Mouse (Mus musculus) Patski (cell line): ENCODE measurements around the gene Krtap28-10. TPM values are rescaled to one million over a fixed set of nuclear protein-coding genes. Genes with fewer than 3 reads are reported as not detected.
A peak's percentile ranks its signal among the peaks of the same experiment; 100 is the strongest.

Experiments used
- ATAC-seq: fragments of 100-300 bp; one replicate; pipeline ENCODE4 v1.8.0; 2021
- CTCF ChIA-PET: fragments of 350-600 bp; sonication (Branson Sonifier 250); formaldehyde crosslinking; loops from one replicate; lab custom pipeline; 2022; ENCODE audit warnings: inconsistent platforms; lab: Charles Lee
- POLR2A ChIA-PET: fragments of 350-600 bp; sonication (Branson Sonifier 250); formaldehyde crosslinking; loops from one replicate; lab custom pipeline; 2022; ENCODE audit warnings: antibody characterized with exemption, inconsistent platforms; lab: Charles Lee
- DNase-seq: peaks from one replicate; pipeline ENCODE4 v3.0.0-alpha.2; 2011; ENCODE audit warnings: low read depth, low spot score
- H3K27me3 ChIP-seq: fragments of 371-371 bp; one replicate; pipeline ENCODE4 v1.5.1; 2021
- CTCF ChIP-seq: fragments of 100-300 bp; IDR thresholded peaks from one replicate; pipeline ENCODE4 v1.5.1; 2021
- in situ Hi-C: fragments of 300-500 bp; cut with MboI; formaldehyde crosslinking; loops from 3 replicates; pipeline ENCODE4 v1.11.1; 2018; ENCODE audit warnings: low pct_unique_long_range_greater_than_20kb, mixed read lengths
- polyA plus RNA-seq: library from polyadenylated mRNA; unstranded; gene quantifications from one replicate; pipeline ENCODE4 v1.2.3, GENCODE M21; 2021

Gene Krtap28-10
- polyA plus RNA-seq: not detected

DNA sequence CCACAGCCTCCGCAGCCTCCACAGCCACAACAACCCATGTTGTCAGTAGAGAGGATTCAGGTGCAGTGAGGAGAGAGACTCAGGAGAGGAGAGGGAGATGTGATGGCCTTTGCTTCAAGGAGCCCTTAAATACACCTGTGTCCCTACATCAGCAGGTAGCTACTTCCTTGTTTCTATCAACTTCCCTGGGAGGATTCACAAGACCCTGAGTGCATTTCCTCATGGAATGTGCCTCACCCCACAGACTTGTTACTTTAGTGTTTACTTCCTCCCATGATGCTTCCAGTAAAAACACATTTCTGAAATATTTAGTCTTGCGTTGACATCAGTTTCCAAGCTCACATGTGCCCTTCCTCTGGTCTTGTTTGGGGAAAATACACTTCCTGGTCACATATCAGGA is at the start of gene Krtap28-10:
TSS of gene Krtap28-10 (minus strand) at position 101 of the 400 bp plus-strand sequence.
- no peak for TF ChIP-seq CTCF
- CTCF ChIA-PET: no interaction called here
- H3K27me3 ChIP-seq: peaks cover 26% of the 10 kb centered on the region
- no peak for ATAC-seq
- in situ Hi-C loops: no loop called here
- POLR2A ChIA-PET: no interaction called here
- no peak for DNase-seq

DNA sequence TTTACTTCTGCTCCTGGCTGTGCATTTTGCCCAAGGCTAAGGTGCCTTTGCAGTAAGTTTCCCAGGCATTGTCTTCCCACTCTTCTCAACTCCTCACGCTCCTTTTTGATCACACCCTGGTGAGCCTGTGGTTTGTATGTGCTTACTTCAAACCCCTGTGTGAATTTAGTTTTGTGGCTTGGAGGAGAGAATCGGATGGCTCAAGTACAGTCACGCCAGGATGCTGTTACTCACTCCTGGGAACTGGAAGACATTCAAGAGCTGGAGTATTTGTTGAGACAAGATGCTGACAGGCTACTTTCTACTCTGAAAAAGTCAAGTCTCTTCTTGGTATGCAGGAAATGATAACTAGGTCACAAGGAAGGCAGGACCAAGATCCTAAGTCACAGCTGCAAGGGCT is 49.0 kb upstream of the Krtap28-10 start:
- ChIA-PET CTCF (interaction anchor here (1.3 kb wide), 2 partner anchors 15 to 27 kb away, joined by 3 to 5 read pairs; no protein-coding TSS in a partner anchor), POLR2A (no interaction called here)
- DNase-seq (peak; percentile 81), ATAC-seq (peak; percentile 83)
- in situ Hi-C loops: no loop called here
- TF ChIP-seq CTCF: no peak
- H3K27me3 ChIP-seq: no peaks in the 10 kb centered on the region

DNA sequence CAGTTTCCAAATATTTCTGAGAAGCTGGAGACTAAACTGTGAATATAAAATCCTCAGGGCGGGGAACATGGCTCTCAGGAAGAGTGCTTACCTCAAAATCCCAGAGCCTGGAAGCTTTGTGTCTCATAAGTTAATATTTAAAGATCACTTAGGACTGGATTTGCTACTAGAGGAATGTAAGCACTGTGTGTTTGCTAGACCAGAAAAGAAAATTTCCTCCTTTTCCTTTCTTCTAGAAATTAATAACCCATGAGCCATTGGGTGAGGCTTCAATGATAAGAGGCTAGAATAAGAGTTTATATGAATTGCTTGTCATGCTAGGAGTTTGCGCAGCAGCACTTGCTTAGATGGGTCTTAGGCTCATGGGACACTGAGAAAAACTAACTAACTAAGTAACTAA is 42.5 kb upstream of the Krtap28-10 start:
- H3K27me3 ChIP-seq: no peaks in the 10 kb centered on the region
- ChIA-PET POLR2A (no interaction called here), CTCF (interaction anchor here (0.9 to 1.4 kb wide), 2 partner anchors 12 to 34 kb away, joined by 3 to 5 read pairs; no protein-coding TSS in a partner anchor)
- DNase-seq: no peak
- in situ Hi-C loops: loop anchor here (5.0 kb wide), 1 partner anchor 68 kb away; no protein-coding TSS in a partner anchor
- no peak for TF ChIP-seq CTCF
- peak; percentile 65 for ATAC-seq

DNA sequence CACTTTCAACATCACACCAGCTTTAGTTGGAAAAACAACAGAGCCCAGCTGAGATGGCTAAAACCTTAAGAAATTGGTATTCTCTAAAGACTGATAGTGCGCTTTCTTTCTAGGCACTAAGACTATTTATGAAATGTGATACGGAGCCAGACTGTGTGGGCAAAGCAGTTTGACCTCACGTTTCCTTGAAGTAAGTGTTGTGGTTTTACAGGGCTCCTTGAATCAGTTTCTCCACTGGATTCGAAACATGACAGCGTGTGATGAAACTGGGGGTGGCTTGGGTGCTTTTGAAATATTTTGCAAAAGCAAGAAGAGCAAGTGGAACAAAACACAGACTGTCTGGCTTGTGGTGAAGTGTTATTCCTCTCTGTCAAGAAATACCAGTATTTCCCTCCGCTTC is 34.7 kb upstream of the Krtap28-10 start:
- no peak for DNase-seq
- H3K27me3 ChIP-seq: no peaks in the 10 kb centered on the region
- no peak for TF ChIP-seq CTCF
- POLR2A ChIA-PET: interaction anchor here (0.7 kb wide), 1 partner anchor 1587 kb away, joined by 3 read pairs; no protein-coding TSS in a partner anchor
- CTCF ChIA-PET: interaction anchor here (2.0 kb wide), 1 partner anchor 11 kb away, joined by 9 read pairs; no protein-coding TSS in a partner anchor
- in situ Hi-C loops: no loop called here
- no peak for ATAC-seq

DNA sequence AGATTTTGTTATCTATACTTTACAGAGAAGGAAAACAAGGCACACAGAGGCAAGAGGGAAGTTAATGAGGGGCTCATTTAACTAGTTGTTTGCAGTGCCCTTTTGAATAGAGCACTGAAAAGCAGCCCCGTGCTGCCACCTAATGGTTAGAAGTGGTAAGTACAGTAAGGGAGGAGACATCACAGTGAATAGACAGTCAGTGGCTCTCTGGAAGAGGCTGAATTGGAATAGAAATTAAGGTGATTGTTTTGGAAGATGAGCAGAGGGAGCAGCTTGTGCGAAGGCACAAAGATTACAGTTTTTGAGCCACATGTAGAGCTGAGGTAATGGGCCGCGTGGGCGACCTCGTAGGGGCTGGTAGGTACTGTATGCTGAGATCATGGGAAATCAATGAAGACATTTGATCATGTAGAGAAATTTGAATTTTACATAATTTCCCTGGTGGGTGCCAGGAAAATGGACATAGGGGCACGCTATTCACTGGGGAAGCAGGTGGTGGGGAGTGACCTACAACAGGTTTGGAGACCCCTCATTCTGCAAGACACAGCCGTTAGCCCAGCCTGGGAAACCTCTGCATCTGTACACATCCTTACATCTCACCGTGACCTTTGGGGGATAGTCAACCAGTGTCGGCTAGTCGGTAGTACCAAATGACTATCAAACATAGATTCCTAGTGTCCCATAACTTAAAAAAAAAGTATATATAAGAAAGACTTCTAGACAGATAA is 34.1 kb upstream of the Krtap28-10 start:
- DNase-seq: no peak
- in situ Hi-C loops: no loop called here
- ChIA-PET POLR2A (interaction anchor here (0.7 kb wide), 1 partner anchor 1586 kb away, joined by 3 read pairs; no protein-coding TSS in a partner anchor), CTCF (interaction anchor here (0.7 to 2.0 kb wide), 15 partner anchors 10 to 74 kb away, joined by 3 to 16 read pairs (median 4); no protein-coding TSS in a partner anchor)
- no peak for ATAC-seq
- H3K27me3 ChIP-seq: no peaks in the 10 kb centered on the region
- peak; percentile 77 for TF ChIP-seq CTCF

DNA sequence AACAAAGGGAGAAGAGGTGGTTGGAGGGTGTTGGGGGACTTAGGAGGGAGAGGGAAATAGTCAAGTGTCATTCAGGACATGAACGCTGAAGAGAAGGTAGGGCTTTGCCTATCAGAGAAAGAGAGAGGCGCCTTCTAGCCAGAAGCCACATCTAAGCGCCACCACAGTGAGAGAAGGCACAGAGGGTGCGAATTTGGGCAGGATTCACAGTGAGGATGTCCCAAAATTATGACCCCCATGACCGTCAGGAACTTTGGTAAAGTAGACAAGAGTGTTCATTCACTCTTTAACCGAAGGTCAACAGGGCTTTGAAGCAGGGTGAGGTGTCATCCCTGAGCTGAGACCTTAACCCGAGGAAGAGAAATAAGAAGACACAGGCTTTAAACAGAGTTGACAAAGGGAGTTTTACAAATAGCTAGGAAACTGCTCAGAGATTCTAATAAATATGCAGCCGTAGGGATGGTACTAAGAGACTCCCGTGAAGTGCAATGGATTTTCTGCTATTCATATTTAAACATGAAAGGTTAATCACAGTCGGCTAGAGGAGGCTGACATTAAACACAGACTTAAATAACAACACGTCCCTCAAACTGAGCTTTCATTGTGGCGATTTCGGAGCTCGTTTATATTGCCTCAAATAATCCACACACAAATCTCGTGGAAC is 33.4 kb upstream of the Krtap28-10 start:
- ChIA-PET CTCF (interaction anchor here (0.7 to 2.0 kb wide), 15 partner anchors 9 to 74 kb away, joined by 3 to 16 read pairs (median 4); no protein-coding TSS in a partner anchor), POLR2A (no interaction called here)
- no peak for TF ChIP-seq CTCF
- DNase-seq: no peak
- no peaks in the 10 kb centered on the region for H3K27me3 ChIP-seq
- ATAC-seq: no peak
- in situ Hi-C loops: no loop called here

DNA sequence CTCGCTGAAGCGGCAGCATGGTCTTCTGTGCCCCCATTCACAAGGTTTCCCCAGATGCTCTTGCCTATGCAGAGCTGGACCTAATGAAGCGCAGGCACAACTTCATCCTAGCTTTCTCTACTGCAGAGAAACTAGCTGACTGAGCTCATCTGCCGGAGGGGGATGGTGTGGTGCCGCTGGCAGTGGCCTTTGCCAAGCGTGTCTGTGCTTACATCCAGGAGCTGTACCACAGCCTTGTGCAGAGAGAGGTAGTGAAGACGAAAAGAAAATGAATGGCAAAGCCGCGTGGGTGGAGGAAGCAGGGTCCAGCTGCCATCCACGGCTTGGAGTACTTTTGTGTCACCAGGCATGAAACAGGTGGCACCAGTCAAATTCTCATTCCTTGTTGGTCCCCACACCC is 24.9 kb upstream of the Krtap28-10 start:
- no peaks in the 10 kb centered on the region for H3K27me3 ChIP-seq

DNA sequence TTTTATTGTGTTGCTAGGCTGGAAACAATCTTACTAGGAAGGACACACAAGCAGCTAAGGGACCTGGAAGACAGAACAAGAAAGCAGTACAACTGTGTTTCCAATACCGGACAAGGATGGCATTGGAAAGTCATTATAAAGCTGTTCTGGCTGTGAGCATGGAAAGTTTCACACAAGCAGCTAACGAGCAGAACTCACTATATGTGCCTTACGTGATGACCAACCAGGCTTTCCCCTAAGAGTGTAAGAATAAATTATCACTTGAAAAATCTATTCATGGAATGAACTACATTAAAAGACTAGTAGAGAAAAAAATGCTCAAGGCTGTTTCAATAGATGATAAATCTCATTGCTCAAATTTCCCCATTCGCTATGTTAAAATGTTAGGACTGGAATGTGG is 24.3 kb upstream of the Krtap28-10 start:
- POLR2A ChIA-PET: no interaction called here
- in situ Hi-C loops: no loop called here
- DNase-seq (no peak), ATAC-seq (no peak)
- CTCF ChIA-PET: interaction anchor here (1.1 to 4.2 kb wide), 3 partner anchors 9 to 121 kb away, joined by 4 to 16 read pairs (median 16); no protein-coding TSS in a partner anchor
- TF ChIP-seq CTCF: no peak
- H3K27me3 ChIP-seq: no peaks in the 10 kb centered on the region

More for the DNA sequence above, 24.9 kb upstream of the Krtap28-10 start:
- no peak for TF ChIP-seq CTCF
- ATAC-seq (no peak), DNase-seq (no peak)
- in situ Hi-C loops: no loop called here
- ChIA-PET CTCF (interaction anchor here (1.1 to 4.2 kb wide), 2 partner anchors 9 to 11 kb away, joined by 4 to 16 read pairs; no protein-coding TSS in a partner anchor), POLR2A (no interaction called here)

DNA sequence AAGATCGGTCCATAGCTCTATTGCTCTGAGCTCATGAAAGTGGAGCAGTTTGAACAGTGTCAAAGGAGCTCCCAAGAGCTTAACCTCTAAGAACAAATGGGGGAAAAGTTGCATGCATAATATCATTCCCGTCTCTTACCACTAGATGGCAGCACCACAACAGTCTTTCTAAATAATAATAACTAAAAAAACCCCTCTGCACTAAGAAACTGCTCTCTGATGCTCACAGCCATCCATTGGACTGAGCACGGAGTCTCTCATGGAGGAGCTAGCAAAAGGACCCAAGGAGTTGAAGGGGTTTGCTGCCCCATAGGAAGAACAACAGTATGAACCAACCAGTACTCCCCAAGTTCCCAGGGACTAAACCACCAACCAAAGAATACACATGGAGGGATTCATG is 22.6 kb upstream of the Krtap28-10 start:
- H3K27me3 ChIP-seq: no peaks in the 10 kb centered on the region
- peak; percentile 51 for ATAC-seq
- DNase-seq: no peak
- TF ChIP-seq CTCF: peak; percentile 79
- POLR2A ChIA-PET: no interaction called here
- CTCF ChIA-PET: interaction anchor here (0.7 to 4.2 kb wide), 20 partner anchors 9 to 126 kb away, joined by 3 to 23 read pairs (median 6); no protein-coding TSS in a partner anchor
- in situ Hi-C loops: loop anchor here (5.0 kb wide), 2 partner anchors 117 to 652 kb away; no protein-coding TSS in a partner anchor

DNA sequence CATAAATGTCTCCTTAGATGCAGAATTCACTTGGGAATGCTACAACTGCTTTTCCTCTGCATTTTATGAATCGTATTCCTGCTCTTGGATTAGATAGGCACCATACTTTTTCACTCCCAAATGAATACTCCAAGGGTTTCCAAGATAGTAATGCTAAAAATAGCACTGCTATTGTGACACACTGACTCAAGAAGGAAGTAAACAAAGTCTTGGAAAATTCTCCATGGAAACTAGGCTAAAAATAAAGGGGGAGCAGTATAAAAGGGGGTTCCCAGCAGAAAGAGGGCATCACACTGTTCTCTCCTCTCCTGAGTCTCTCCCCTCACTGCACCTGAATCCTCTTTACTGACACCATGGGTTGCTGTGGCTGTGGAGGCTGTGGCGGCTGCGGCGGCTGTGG is 18.4 kb upstream of the Krtap28-10 start, which contains the start of gene Krtap28-13:
TSS of gene Krtap28-13 (plus strand) at position 288 of the 400 bp plus-strand sequence.
- ATAC-seq (no peak), DNase-seq (no peak)
- H3K27me3 ChIP-seq: no peaks in the 10 kb centered on the region
- ChIA-PET POLR2A (no interaction called here), CTCF (no interaction called here)
- TF ChIP-seq CTCF: no peak
- in situ Hi-C loops: loop anchor here (5.0 kb wide), 2 partner anchors 122 to 657 kb away; no protein-coding TSS in a partner anchor
